Mouse (Mus musculus) erythroblast, embryonic 14.5 days (primary cell): ENCODE results near the gene Chrm3. TPM values are rescaled to one million over a fixed set of nuclear protein-coding genes. Genes with fewer than 3 reads are reported as not detected.
"Not testable (repeated sequence)": the region's sequence is repeated elsewhere in the genome, so short reads cannot be mapped to it uniquely, and the experiment has no call there.

ENCODE experiments used
- H3K27me3 ChIP-seq: 2 replicates; pipeline ENCODE4 v1.6.1; 2012; ENCODE audit warnings: inconsistent platforms; ENCODE audit not compliant: control insufficient read depth
- H3K36me3 ChIP-seq: 2 replicates; pipeline ENCODE4 v1.6.1; 2012; ENCODE audit warnings: mild to moderate bottlenecking, inconsistent platforms; ENCODE audit not compliant: control insufficient read depth
- H3K4me1 ChIP-seq: 2 replicates; pipeline ENCODE4 v1.6.1; 2012; ENCODE audit warnings: inconsistent platforms; ENCODE audit not compliant: control insufficient read depth
- H3K4me3 ChIP-seq: replicated peaks from 2 replicates; pipeline ENCODE3; 2012; ENCODE audit warnings: moderate library complexity, mild to moderate bottlenecking, inconsistent platforms
- H3K9me3 ChIP-seq: 2 replicates; pipeline ENCODE4 v1.6.1; 2012; ENCODE audit warnings: low read length, inconsistent platforms, mixed read lengths; ENCODE audit not compliant: control insufficient read depth
- GATA1 ChIP-seq: IDR thresholded peaks from 2 replicates; pipeline ENCODE4 v1.6.1; 2012; ENCODE audit warnings: low read length, inconsistent platforms, mixed read lengths
- TAL1 ChIP-seq: IDR thresholded peaks from 3 replicates; pipeline ENCODE4 v1.6.1; 2012; ENCODE audit warnings: low read length, inconsistent platforms, mixed read lengths
- polyA plus RNA-seq: library from polyadenylated mRNA; stranded (reverse); fragments of >175 nt; gene quantifications from 2 replicates; pipeline ENCODE4 v1.2.3, GENCODE M21; 2012

Chrm3 gene
- polyA plus RNA-seq: not detected in 2 replicates

- Histone ChIP-seq H3K36me3 (no peaks in the 10 kb centered on the region), H3K9me3 (no peaks in the 10 kb centered on the region), H3K4me3 (no peak within 1 kb of the TSS), H3K4me1 (no peaks in the 10 kb centered on the region), H3K27me3 (peaks cover 25% of the 10 kb centered on the region)
- TF ChIP-seq GATA1 (no peak), TAL1 (no peak)
Measured at GRCm38 (mm10) chr13:10360777-10361176, at the start of gene Chrm3. Gene Chrm3 (minus strand): TSS chr13:10360847.

GRCm38 (mm10) chr13:10394364-10394763 lies 33.7 kb upstream of the Chrm3 start:
- Histone ChIP-seq H3K4me3 (no peak overlapping the region), H3K9me3 (no peaks in the 10 kb centered on the region), H3K36me3 (no peaks in the 10 kb centered on the region), H3K27me3 (no peaks in the 10 kb centered on the region), H3K4me1 (no peaks in the 10 kb centered on the region)
- TF ChIP-seq GATA1: no peak
- TF ChIP-seq TAL1: no peak

- not testable (repeated sequence) for H3K4me3 ChIP-seq, H3K36me3 ChIP-seq, H3K4me1 ChIP-seq, H3K9me3 ChIP-seq, H3K27me3 ChIP-seq
Measured at GRCm38 (mm10) chr13:10375487-10375886, 14.8 kb upstream of the Chrm3 start.

GRCm38 (mm10) chr13:10360199-10360694 lies 400 bp downstream of the Chrm3 start:
- Histone ChIP-seq H3K9me3 (no peaks in the 10 kb centered on the region), H3K4me1 (no peaks in the 10 kb centered on the region), H3K4me3 (no peak overlapping the region), H3K36me3 (no peaks in the 10 kb centered on the region), H3K27me3 (peaks cover 25% of the 10 kb centered on the region)
- no peak for TF ChIP-seq TAL1
- TF ChIP-seq GATA1: no peak

GRCm38 (mm10) chr13:10359516-10360198 lies 990 bp downstream of the Chrm3 start:
- Histone ChIP-seq H3K9me3 (no peaks in the 10 kb centered on the region), H3K4me3 (no peak overlapping the region), H3K36me3 (no peaks in the 10 kb centered on the region), H3K4me1 (no peaks in the 10 kb centered on the region), H3K27me3 (peaks cover 25% of the 10 kb centered on the region)
- no peak for TF ChIP-seq GATA1
- TF ChIP-seq TAL1: no peak

- Histone ChIP-seq H3K9me3 (no peaks in the 10 kb centered on the region), H3K27me3 (peaks cover 21% of the 10 kb centered on the region), H3K36me3 (no peaks in the 10 kb centered on the region), H3K4me3 (no peak overlapping the region), H3K4me1 (no peaks in the 10 kb centered on the region)
- TF ChIP-seq GATA1 (no peak), TAL1 (no peak)
Measured at GRCm38 (mm10) chr13:10355796-10356195, 4.9 kb downstream of the Chrm3 start.

- Histone ChIP-seq H3K9me3 (no peaks in the 10 kb centered on the region), H3K36me3 (no peaks in the 10 kb centered on the region), H3K4me3 (no peak overlapping the region), H3K27me3 (peaks cover 14% of the 10 kb centered on the region), H3K4me1 (no peaks in the 10 kb centered on the region)
- TF ChIP-seq TAL1 (no peak), GATA1 (no peak)
Measured at GRCm38 (mm10) chr13:10354885-10355575, 5.6 kb downstream of the Chrm3 start.

GRCm38 (mm10) chr13:10352141-10352540 lies 8.5 kb downstream of the Chrm3 start:
- H3K27me3 ChIP-seq: no peaks in the 10 kb centered on the region
- no peak overlapping the region for H3K4me3 ChIP-seq
- no peaks in the 10 kb centered on the region for H3K4me1 ChIP-seq
- no peaks in the 10 kb centered on the region for H3K9me3 ChIP-seq
- TF ChIP-seq TAL1: no peak
- TF ChIP-seq GATA1: no peak
- H3K36me3 ChIP-seq: no peaks in the 10 kb centered on the region

- H3K4me1 ChIP-seq: no peaks in the 10 kb centered on the region
- TF ChIP-seq TAL1 (no peak), GATA1 (no peak)
Measured at GRCm38 (mm10) chr13:10344362-10344761, 16.3 kb downstream of the Chrm3 start.

More at GRCm38 (mm10) chr13:10344362-10344761, 16.3 kb downstream of the Chrm3 start:
- Histone ChIP-seq H3K36me3 (no peaks in the 10 kb centered on the region), H3K4me3 (no peak overlapping the region), H3K9me3 (no peaks in the 10 kb centered on the region), H3K27me3 (no peaks in the 10 kb centered on the region)
